Mouse (Mus musculus): ENCODE results near the gene Bicd2.

The Bicd2 gene

GRCm38 (mm10) chr13:49341012-49341830, at the start of gene Bicd2:
Gene Bicd2 (plus strand): TSS chr13:49341585.
- DNase-seq (ENCODE audit: low spot score in 2 of 2): peak; percentile 96 to 98

DNA sequence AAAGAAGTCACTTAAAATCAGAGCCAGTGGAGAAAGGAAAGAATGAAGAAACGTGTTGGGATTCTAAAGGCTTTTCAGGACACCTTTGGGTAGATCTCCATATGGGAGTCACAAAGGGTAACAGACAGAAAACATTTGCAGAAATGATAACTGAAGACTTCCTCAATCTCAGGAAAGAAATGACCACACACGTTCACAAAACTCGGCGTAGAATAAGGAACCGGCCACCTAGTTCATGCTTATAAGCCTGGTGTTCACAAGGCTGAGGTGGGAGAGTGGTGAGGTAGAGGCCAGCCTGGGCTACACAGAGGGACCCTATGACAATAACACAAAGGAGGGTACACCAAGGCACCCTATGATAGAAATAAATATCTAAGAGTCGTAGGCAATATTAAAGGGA, 49.4 kb upstream of the Bicd2 start:
- DNase-seq (ENCODE audit: low spot score in 2 of 2): no peak

GRCm38 (mm10) chr13:49294108-49294507, 47.3 kb upstream of the Bicd2 start:
- no peak for DNase-seq (ENCODE audit: low spot score in 2 of 2)

GRCm38 (mm10) chr13:49296270-49296669, 45.1 kb upstream of the Bicd2 start:
- no peak for DNase-seq (ENCODE audit: low spot score in 2 of 2)

DNA sequence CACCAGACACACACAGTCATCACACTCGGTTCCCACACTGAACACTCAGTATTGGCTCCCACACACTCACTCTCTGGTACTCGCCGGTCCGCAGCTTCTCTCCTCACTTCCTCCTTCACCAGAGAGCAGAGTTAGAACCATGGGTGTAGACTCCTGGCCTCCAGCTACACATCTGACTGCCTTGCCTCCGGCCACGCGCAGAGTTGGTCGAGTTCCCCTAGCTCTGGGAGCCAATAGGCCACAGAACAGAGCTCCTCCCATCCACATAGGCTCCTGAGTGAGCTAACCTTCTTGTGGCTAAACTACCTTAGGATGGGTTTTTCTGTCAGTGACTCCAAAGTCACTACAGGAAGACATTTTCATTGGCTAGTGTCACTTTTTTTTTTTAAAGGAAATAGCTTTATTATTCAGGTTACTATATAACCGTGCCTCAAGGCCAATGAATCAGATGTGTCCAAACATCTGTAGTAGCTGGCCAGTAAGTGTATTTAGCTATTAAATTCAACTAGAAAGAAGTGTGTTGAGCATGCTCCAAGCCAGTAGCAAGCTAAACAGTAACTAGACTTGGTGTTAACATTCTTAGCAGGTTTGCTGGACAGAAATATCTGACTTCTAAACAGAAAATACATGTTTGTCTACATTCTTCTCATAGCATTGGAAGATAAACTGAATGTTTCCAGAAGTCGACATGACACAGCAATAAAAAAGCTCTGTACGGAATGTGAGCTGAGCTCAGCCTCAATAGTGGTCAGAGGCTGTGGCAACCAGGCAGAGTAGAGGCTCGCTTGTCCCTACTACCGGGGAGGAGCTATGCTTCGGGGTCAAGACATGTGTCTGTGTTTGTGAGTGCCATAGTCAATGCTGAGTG, 42.6 kb upstream of the Bicd2 start:
- no peak for DNase-seq (ENCODE audit: low spot score in 2 of 2)

- DNase-seq (ENCODE audit: low spot score in 2 of 2): no peak
Observed at GRCm38 (mm10) chr13:49300771-49301170, 40.6 kb upstream of the Bicd2 start.

GRCm38 (mm10) chr13:49306771-49307310, 34.5 kb upstream of the Bicd2 start:
- DNase-seq (ENCODE audit: low spot score in 2 of 2): no peak

- peak in 1 of 2 experiments; percentile 52 for DNase-seq (ENCODE audit: low spot score in 2 of 2)
Observed at GRCm38 (mm10) chr13:49307311-49307969, 33.9 kb upstream of the Bicd2 start.

DNA sequence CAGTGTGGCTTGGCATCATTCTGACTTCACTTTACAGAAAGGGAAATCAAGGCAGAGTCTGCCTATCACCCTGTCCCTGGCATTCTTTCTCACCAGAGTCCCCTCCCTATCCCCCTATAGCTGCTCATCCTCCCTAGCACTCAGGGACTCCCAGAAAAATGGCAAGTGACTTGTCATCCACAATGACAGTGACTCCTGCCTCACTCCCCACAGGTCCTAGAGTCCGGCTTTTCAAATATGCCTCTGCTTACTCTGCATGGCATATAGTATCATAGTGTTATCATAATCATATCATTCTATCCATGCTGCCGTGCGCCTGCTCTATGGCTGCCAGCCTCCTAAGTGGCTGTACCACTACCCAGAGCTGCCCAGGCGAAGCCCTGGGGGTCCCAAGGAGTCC, 33.2 kb upstream of the Bicd2 start:
- no peak for DNase-seq (ENCODE audit: low spot score in 2 of 2)

DNA sequence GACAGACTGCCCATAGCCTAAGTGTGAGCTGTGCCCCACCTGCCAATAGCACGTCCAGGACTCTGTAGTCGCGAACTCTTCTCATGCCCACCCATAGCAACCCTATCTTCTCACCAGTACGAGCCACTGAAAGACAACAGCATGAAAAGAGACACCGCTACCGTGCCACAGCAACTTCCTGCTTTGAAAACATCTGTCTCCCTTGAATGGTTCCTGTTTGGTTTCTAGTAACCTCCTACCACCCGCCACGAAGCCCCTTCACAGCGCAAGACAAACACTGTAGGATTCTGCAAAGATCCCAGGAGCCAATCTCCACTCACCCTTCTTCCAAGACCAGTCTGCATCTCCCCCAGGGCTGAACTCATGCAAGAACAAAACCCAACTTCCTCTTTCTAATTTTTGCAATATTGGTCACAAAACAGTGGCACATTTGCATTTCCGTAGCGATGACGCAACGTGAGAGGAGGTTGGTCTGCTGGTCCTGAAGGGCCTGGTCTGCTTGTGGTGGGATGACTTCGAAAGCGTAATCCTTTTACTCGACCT, 32.5 kb upstream of the Bicd2 start:
- DNase-seq (ENCODE audit: low spot score in 2 of 2): no peak

GRCm38 (mm10) chr13:49309501-49309900, 31.9 kb upstream of the Bicd2 start:
- no peak for DNase-seq (ENCODE audit: low spot score in 2 of 2)

GRCm38 (mm10) chr13:49311642-49312041, 29.7 kb upstream of the Bicd2 start:
- DNase-seq (ENCODE audit: low spot score in 2 of 2): no peak

- no peak for DNase-seq (ENCODE audit: low spot score in 2 of 2)
Observed at GRCm38 (mm10) chr13:49316386-49317162, 24.8 kb upstream of the Bicd2 start.

DNA sequence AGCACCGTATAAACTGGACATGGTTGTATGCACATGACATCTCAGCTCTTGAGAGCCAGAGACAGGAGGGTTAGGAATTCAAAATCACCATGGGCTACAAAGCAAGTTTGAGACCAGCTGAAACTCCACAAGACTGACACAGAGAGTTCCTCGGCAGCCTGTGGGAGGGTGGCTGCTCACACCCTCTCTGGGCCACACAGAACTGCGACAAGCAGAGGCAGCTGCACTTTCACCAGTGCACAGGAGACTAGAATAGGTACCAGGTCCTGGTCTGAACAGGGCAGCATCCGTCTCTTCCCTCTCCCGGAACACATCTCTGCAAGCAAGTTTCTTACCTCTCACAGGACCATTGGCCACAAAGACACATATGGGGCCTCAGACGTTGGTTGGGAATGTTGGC, 23.9 kb upstream of the Bicd2 start:
- no peak for DNase-seq (ENCODE audit: low spot score in 2 of 2)

DNA sequence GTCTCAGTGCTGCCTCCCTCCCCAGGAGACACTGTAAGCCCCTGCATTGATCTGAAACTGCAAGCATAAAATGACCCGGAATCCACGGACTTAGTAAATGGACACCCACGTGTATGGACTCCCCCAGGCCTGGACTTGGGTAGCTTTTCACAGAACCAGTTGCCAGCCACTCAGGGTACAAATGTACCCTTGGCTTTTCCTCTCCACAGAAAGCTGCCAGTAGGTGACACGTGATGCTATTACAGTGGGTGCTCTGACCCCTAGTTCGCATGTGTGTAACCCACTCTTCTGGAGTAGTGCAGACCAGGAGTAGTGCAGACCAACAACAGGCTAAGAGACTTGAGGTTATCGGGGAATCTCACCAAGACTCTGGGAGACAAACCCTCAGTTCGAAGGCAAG, 23.5 kb upstream of the Bicd2 start:
- no peak for DNase-seq (ENCODE audit: low spot score in 2 of 2)

- DNase-seq (ENCODE audit: low spot score in 2 of 2): peak; percentile 71 to 73
Observed at GRCm38 (mm10) chr13:49320040-49320439, 21.3 kb upstream of the Bicd2 start, which contains the start of gene Fgd3. Gene Fgd3 (minus strand): TSS chr13:49320311.

- no peak for DNase-seq (ENCODE audit: low spot score in 2 of 2)
Observed at GRCm38 (mm10) chr13:49320514-49320913, 20.9 kb upstream of the Bicd2 start.

DNA sequence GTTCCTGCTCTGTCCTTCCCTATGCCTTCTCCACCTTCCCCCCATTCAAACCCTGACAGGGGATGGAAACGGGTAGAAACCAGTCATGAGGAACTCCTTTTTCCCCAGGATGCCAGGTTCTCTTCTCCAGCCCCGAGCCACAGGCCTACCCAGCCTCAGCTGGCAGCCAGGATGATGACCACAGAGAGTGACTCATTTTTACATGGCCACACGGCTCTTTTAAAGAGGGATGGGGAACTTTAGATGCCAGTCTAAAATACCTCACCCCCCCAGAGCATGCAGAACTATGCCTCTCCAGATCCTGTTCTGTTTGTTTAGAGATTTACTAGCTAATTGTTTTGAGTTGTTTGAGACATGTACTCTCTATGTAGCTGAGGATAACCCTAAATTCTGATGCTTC, 19.9 kb upstream of the Bicd2 start:
- no peak for DNase-seq (ENCODE audit: low spot score in 2 of 2)

DNA sequence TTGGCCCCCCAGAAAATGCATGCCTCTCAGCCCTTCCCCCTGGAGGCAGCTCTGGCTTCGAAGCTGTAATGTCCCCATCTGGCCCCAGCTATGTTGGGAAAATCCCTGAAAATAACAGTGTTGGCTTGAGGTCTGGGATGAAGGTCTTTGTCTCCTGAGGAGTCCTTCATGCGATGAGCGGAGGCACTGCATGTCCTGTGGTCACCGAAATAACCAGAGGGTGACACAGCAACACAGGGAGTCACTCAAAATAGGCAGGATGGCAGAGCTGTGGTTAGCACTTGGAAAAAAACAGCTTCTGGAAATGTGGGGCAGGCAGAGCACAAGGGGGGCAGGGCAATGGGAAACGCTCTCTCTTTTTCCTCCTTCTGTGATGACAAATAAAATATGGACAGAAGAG, 19.2 kb upstream of the Bicd2 start:
- DNase-seq (ENCODE audit: low spot score in 2 of 2): no peak

DNA sequence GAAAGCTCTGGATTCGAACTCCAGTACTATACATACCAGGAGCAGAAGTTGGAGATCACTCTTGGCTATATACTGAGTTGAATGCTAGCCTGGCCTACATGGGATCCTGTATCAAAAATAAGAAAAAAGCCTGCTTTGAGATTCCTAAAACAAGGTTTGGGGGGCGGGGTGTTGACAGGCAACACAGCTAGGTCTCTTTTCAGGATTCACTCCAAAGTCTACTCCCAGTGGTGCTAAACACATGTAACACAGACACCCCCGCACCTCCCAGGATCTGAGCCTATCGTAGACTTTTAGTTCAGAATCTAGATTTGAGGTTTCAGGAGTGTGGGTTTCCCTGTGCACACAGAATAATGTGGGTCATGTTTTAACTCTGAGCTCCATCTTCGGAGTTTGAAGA, 18.6 kb upstream of the Bicd2 start:
- peak in 1 of 2 experiments; percentile 63 for DNase-seq (ENCODE audit: low spot score in 2 of 2)

- DNase-seq (ENCODE audit: low spot score in 2 of 2): no peak
Observed at GRCm38 (mm10) chr13:49324871-49325270, 16.5 kb upstream of the Bicd2 start.

Data from frontal cortex, postnatal 10 days (tissue).